Mouse (Mus musculus): ENCODE data around the gene Smco2.

- TF ChIP-seq TAL1 (IDR thresholded peaks at IDR 0.05; ENCODE audit: low read length) (no peak), GATA1 (IDR thresholded peaks at IDR 0.05; ENCODE audit: low read length) (no peak)
Observed at GRCm38 (mm10) chr6:146907061-146907794, 57.3 kb downstream of the Smco2 start.
